Mouse (Mus musculus): ENCODE results near the gene Nrxn2.

DNA sequence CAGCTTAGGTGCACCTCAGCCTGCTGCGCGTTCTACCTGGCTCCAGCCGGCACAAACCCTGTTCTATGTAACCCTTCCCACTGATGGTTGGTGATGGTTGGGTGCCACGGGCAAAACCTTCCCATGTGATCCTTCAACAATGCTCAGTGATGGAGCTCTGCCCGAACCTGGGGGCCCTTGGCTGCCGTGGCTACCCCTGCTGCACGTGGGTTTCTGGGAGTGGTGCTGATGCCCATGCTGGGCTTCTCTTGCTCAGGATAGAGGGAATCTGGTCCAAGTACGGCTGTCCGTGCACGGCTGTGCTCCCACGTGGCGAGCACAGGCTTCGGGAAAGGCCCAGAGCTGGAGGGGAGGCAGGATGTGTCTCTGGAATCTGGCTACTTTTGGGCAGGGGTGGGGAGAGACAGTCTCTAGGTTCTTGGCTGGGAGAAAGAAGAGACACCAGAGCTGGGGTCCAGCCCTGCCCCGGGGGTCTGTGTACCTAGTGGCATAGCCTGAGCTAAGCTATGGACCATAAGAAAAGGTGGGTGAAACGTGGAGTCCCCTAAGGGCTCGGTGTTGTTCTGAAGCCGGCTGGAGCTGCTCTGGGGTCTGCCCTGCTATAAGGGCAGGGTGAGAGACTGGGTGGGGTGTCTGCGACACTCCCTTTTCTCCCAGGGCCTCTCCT, 76.1 kb downstream of the Nrxn2 start:
- TF ChIP-seq CTCF (conservative IDR thresholded peaks at IDR 0.05 in 1 of 2, IDR thresholded peaks at IDR 0.05 in 1 of 2; ENCODE audit: low read depth in 2 of 2, low read length in 2 of 2), result no peak
- TF ChIP-seq RAD21 (IDR thresholded peaks at IDR 0.05; ENCODE audit: low read depth, low read length), result no peak
- TF ChIP-seq ELF1 (IDR thresholded peaks at IDR 0.05; ENCODE audit: low read depth, low read length), result no peak
- no peak for TF ChIP-seq TBP (conservative IDR thresholded peaks at IDR 0.05; ENCODE audit: low read depth, low read length)
- no peak for TF ChIP-seq SIN3A (IDR thresholded peaks at IDR 0.05; ENCODE audit: low read length)
- TF ChIP-seq ZKSCAN1 (IDR thresholded peaks at IDR 0.05; ENCODE audit: borderline replicate concordance, low read depth, low read length), result no peak
- no peak for TF ChIP-seq MEF2A (IDR thresholded peaks at IDR 0.05; ENCODE audit: borderline replicate concordance, low read depth, low read length)
- TF ChIP-seq POLR2A (IDR thresholded peaks at IDR 0.05; ENCODE audit: low read depth, low read length), result no peak
- TF ChIP-seq CHD2 (IDR thresholded peaks at IDR 0.05; ENCODE audit: low read length), result no peak
- TF ChIP-seq ZMIZ1 (IDR thresholded peaks at IDR 0.05; ENCODE audit: low read depth, low read length), result no peak
- TF ChIP-seq POLR2AphosphoS2 (IDR thresholded peaks at IDR 0.05; ENCODE audit: low read depth, low read length), result no peak
- TF ChIP-seq SMC3 (IDR thresholded peaks at IDR 0.05; ENCODE audit: low read depth, low read length), result no peak

All from CH12.LX (cell line).